ENCODE assay signal across 11 mouse cellular contexts in genomic region chr17:70308364-70309231, GRCm38 (mm10).
DNase-seq lines count a peak whose midpoint lies in the region; ATAC-seq lines count a peak whose summit lies in the region.
"Had no signal": no experiment of that assay in that cellular context is flagged by ENCODE, and none has a peak within 500 bp of the region (broad histone marks: within the 10 kb centered on the region; RNA-seq: fewer than 3 reads in every experiment).

No protein-coding gene starts in this region.

- H3K36me3 ChIP-seq in kidney, embryonic 16.5 days (ENCODE audit: insufficient read depth, low read length) = no peaks in the 10 kb centered on the region
- no peaks in the 10 kb centered on the region for H3K36me3 ChIP-seq in forebrain, embryonic 13.5 days (ENCODE audit: poor library complexity, severe bottlenecking)
- no peaks in the 10 kb centered on the region for H3K36me3 ChIP-seq in midbrain, embryonic 11.5 days (ENCODE audit: control insufficient read depth, insufficient read depth, low read length)

- ATAC-seq in kidney, embryonic 16.5 days (ENCODE audit: low FRiP score, low TSS enrichment) = peak; percentile 39; the same call in 1 of the 2 replicates
- ATAC-seq in forebrain, embryonic 13.5 days = peak; percentile 43; the same call in 1 of the 2 replicates
- ATAC-seq in midbrain, embryonic 11.5 days (ENCODE audit: low FRiP score) = peak; percentile 46

- no peaks in the 10 kb centered on the region for H3K4me1 ChIP-seq in kidney, embryonic 16.5 days (ENCODE audit: insufficient read depth, low read length)
- 0 out of 2 replicates have a peak, but pooled peaks cover 7% of the 10 kb centered on the region for H3K4me1 ChIP-seq in forebrain, embryonic 13.5 days
- no peaks in the 10 kb centered on the region for H3K4me1 ChIP-seq in midbrain, embryonic 11.5 days (ENCODE audit: control insufficient read depth, insufficient read depth, low read length)

- no peak overlapping the region for H3K4me2 ChIP-seq in kidney, embryonic 16.5 days (replicated peaks; ENCODE audit: low read depth, low read length)
- no peak overlapping the region for H3K4me2 ChIP-seq in forebrain, embryonic 13.5 days
- H3K4me2 ChIP-seq in midbrain, embryonic 11.5 days = no peak overlapping the region

- no peak overlapping the region for H3K9ac ChIP-seq in kidney, embryonic 16.5 days (replicated peaks; ENCODE audit: low read length)
- no peak overlapping the region for H3K9ac ChIP-seq in forebrain, embryonic 13.5 days
- H3K9ac ChIP-seq in midbrain, embryonic 11.5 days (ENCODE audit: low read length) = no peak overlapping the region

- WGBS in kidney, embryonic 16.5 days = 59% methylated on average over 22 of the region's 22 CpGs
- 63% methylated on average over 22 of the region's 22 CpGs for WGBS in forebrain, embryonic 13.5 days
- 80% methylated on average over 22 of the region's 22 CpGs for WGBS in midbrain, embryonic 11.5 days

- H3K27me3 ChIP-seq in kidney, embryonic 16.5 days (ENCODE audit: insufficient read depth, low read length) = no peaks in the 10 kb centered on the region
- no peaks in the 10 kb centered on the region for H3K27me3 ChIP-seq in forebrain, embryonic 13.5 days
- H3K27me3 ChIP-seq in midbrain, embryonic 11.5 days (ENCODE audit: control insufficient read depth, insufficient read depth, low read length) = no peaks in the 10 kb centered on the region

- H3K4me3 ChIP-seq in kidney, embryonic 16.5 days (ENCODE audit: low read length) = no peak overlapping the region
- H3K4me3 ChIP-seq in forebrain, embryonic 13.5 days = no peak overlapping the region
- no peak overlapping the region for H3K4me3 ChIP-seq in midbrain, embryonic 11.5 days (ENCODE audit: low read depth, low read length)

- no peak overlapping the region for H3K27ac ChIP-seq in kidney, embryonic 16.5 days (ENCODE audit: low read length)
- H3K27ac ChIP-seq in forebrain, embryonic 13.5 days = no peak overlapping the region
- H3K27ac ChIP-seq in midbrain, embryonic 11.5 days (ENCODE audit: low read depth, low read length) = no peak overlapping the region
- H3K27ac ChIP-seq: macrophage had no signal

- no peaks in the 10 kb centered on the region for H3K9me3 ChIP-seq in kidney, embryonic 16.5 days (ENCODE audit: low read length)
- no peaks in the 10 kb centered on the region for H3K9me3 ChIP-seq in forebrain, embryonic 13.5 days (replicated peaks)
- no peaks in the 10 kb centered on the region for H3K9me3 ChIP-seq in midbrain, embryonic 11.5 days (ENCODE audit: control insufficient read depth, low read length)

- DNase-seq in kidney, postnatal 10 days = no peak
- DNase-seq in midbrain, embryonic 11.5 days (ENCODE audit: low spot score, missing footprints) = peak; percentile 84
- DNase-seq in right cerebral cortex, postnatal 10 days (ENCODE audit: low spot score in 2 of 2) = peak; percentile 60 to 77
- DNase-seq in cerebellum, adult 8-10 months = no peak
- DNase-seq in adrenal gland, postnatal 25 days = no peak
- DNase-seq in cerebellum, adult 11-12 months = no peak
- DNase-seq: gastrocnemius, postnatal 25 days; kidney, adult 18-20 months had no signal

Comparison
In these comparisons a context has a peak if more than half of its experiments do, and no peak if none do; other contexts are left out.
1. DNase-seq: peak in midbrain, embryonic 11.5 days (single experiment) and right cerebral cortex, postnatal 10 days (2 of 2); none in kidney, postnatal 10 days (single experiment), cerebellum, adult 8-10 months (single experiment), adrenal gland, postnatal 25 days (single experiment) and cerebellum, adult 11-12 months (single experiment).
2. Peak in every context shown above with its lines, with median percentiles within 50 percentile points of each other: ATAC-seq.